In genomic region chr2:37780270-37780929, GRCm38 (mm10) we compare ENCODE assay signal across 8 mouse cellular contexts. TPM values are rescaled to one million over a fixed set of nuclear protein-coding genes. Genes with fewer than 3 reads are reported as not detected.
DNase-seq lines count a peak whose midpoint lies in the region; ATAC-seq lines count a peak whose summit lies in the region.

No protein-coding gene starts in this region.

- peak; percentile 59 for DNase-seq in adrenal gland, adult 8-10 months
- peak; percentile 75 for DNase-seq in embryonic facial prominence, embryonic 14.5 days (ENCODE audit: low spot score)
- DNase-seq in hindbrain, embryonic 11.5 days (ENCODE audit: low spot score): peak; percentile 82
- peak; percentile 46 for DNase-seq in testis, postnatal 14 days (ENCODE audit: low spot score)
- DNase-seq in gastrocnemius, postnatal 10 days: no peak
- no peak for DNase-seq in right cerebral cortex, adult 2 months (ENCODE audit: low spot score in 2 of 2)

- H3K4me2 ChIP-seq in embryonic facial prominence, embryonic 14.5 days (ENCODE audit: low read depth, low read length): peak overlapping the region; percentile 44
- peak overlapping the region; percentile 33 for H3K4me2 ChIP-seq in hindbrain, embryonic 11.5 days (replicated peaks; ENCODE audit: low read depth, low read length)
- H3K4me2 ChIP-seq in limb, embryonic 15.5 days: no peak overlapping the region
- H3K4me2 ChIP-seq in midbrain, embryonic 16.5 days (ENCODE audit: low read length): peak overlapping the region; percentile 52

- ATAC-seq in embryonic facial prominence, embryonic 14.5 days (ENCODE audit: low read depth): peak; percentile 62
- peak; percentile 25; the same call in 1 of the 2 replicates for ATAC-seq in hindbrain, embryonic 11.5 days (ENCODE audit: low FRiP score)
- no peak for ATAC-seq in limb, embryonic 15.5 days (ENCODE audit: insufficient number of reproducible peaks, low FRiP score, low TSS enrichment, low read depth)
- ATAC-seq in midbrain, embryonic 16.5 days: no peak

- H3K9ac ChIP-seq in embryonic facial prominence, embryonic 14.5 days (ENCODE audit: low read depth, low read length): 0 out of 2 replicates have a peak overlapping the region, but pooled peaks have one; percentile 14
- H3K9ac ChIP-seq in hindbrain, embryonic 11.5 days (ENCODE audit: low read depth, low read length): peak overlapping the region; percentile 29; the same call in 1 of the 2 replicates
- H3K9ac ChIP-seq in limb, embryonic 15.5 days: no peak overlapping the region
- H3K9ac ChIP-seq in midbrain, embryonic 16.5 days (ENCODE audit: low read depth, low read length): peak overlapping the region; percentile 15; the same call in 1 of the 2 replicates

- no peak overlapping the region for H3K27ac ChIP-seq in embryonic facial prominence, embryonic 14.5 days (replicated peaks; ENCODE audit: low read depth, low read length)
- peak overlapping the region; percentile 12; the same call in 1 of the 2 replicates for H3K27ac ChIP-seq in hindbrain, embryonic 11.5 days (ENCODE audit: low read depth, low read length)
- no peak overlapping the region for H3K27ac ChIP-seq in limb, embryonic 15.5 days
- peak overlapping the region; percentile 33 for H3K27ac ChIP-seq in midbrain, embryonic 16.5 days (ENCODE audit: low read length)

- H3K27me3 ChIP-seq in embryonic facial prominence, embryonic 14.5 days (replicated peaks; ENCODE audit: control insufficient read depth, insufficient read depth, low read length): peaks cover 13% of the 10 kb centered on the region
- H3K27me3 ChIP-seq in hindbrain, embryonic 11.5 days (ENCODE audit: control insufficient read depth, insufficient read depth, low read length): no peaks in the 10 kb centered on the region; the same call in 1 of the 2 replicates
- peaks cover 32% of the 10 kb centered on the region for H3K27me3 ChIP-seq in limb, embryonic 15.5 days
- H3K27me3 ChIP-seq in midbrain, embryonic 16.5 days (ENCODE audit: control insufficient read depth, insufficient read depth, low read depth, low read length): no peaks in the 10 kb centered on the region

- H3K9me3 ChIP-seq in embryonic facial prominence, embryonic 14.5 days (ENCODE audit: control insufficient read depth, low read length): no peaks in the 10 kb centered on the region
- no peaks in the 10 kb centered on the region for H3K9me3 ChIP-seq in hindbrain, embryonic 11.5 days (ENCODE audit: control insufficient read depth, low read length)
- H3K9me3 ChIP-seq in limb, embryonic 15.5 days: no peaks in the 10 kb centered on the region
- no peaks in the 10 kb centered on the region for H3K9me3 ChIP-seq in midbrain, embryonic 16.5 days (replicated peaks; ENCODE audit: control insufficient read depth, low read length, poor library complexity, severe bottlenecking)

- H3K4me1 ChIP-seq in embryonic facial prominence, embryonic 14.5 days (ENCODE audit: control insufficient read depth, insufficient read depth, low read length): peaks cover 9% of the 10 kb centered on the region
- peaks cover 17% of the 10 kb centered on the region for H3K4me1 ChIP-seq in hindbrain, embryonic 11.5 days (replicated peaks; ENCODE audit: control insufficient read depth, insufficient read depth, low read length)
- peaks cover 38% of the 10 kb centered on the region for H3K4me1 ChIP-seq in limb, embryonic 15.5 days
- peaks cover 32% of the 10 kb centered on the region for H3K4me1 ChIP-seq in midbrain, embryonic 16.5 days (ENCODE audit: control insufficient read depth, insufficient read depth, low read length)

- WGBS in embryonic facial prominence, embryonic 14.5 days: 2% methylated on average over 12 of the region's 14 CpGs
- 2% methylated on average over 14 of the region's 14 CpGs for WGBS in hindbrain, embryonic 11.5 days
- WGBS in limb, embryonic 15.5 days: 7% methylated on average over 14 of the region's 14 CpGs
- 2% methylated on average over 14 of the region's 14 CpGs for WGBS in midbrain, embryonic 16.5 days

- no peaks in the 10 kb centered on the region for H3K36me3 ChIP-seq in embryonic facial prominence, embryonic 14.5 days (ENCODE audit: control insufficient read depth, insufficient read depth, low read length)
- no peaks in the 10 kb centered on the region for H3K36me3 ChIP-seq in hindbrain, embryonic 11.5 days (ENCODE audit: control insufficient read depth, insufficient read depth, low read length)
- H3K36me3 ChIP-seq in limb, embryonic 15.5 days: no peaks in the 10 kb centered on the region
- H3K36me3 ChIP-seq in midbrain, embryonic 16.5 days (ENCODE audit: control insufficient read depth, insufficient read depth, low read length): no peaks in the 10 kb centered on the region

- no peak overlapping the region for H3K4me3 ChIP-seq in embryonic facial prominence, embryonic 14.5 days (ENCODE audit: low read depth, low read length)
- peak overlapping the region; percentile 12; the same call in 1 of the 2 replicates for H3K4me3 ChIP-seq in hindbrain, embryonic 11.5 days (ENCODE audit: low read depth, low read length)
- H3K4me3 ChIP-seq in limb, embryonic 15.5 days: peak overlapping the region; percentile 7; the same call in 1 of the 2 replicates
- peak overlapping the region; percentile 8; the same call in 1 of the 2 replicates for H3K4me3 ChIP-seq in midbrain, embryonic 16.5 days (ENCODE audit: low read depth, low read length)

RNA-seq across cellular contexts. Expression of gene Crb2, which starts 4.4 kb away (rescaled TPM):
- 1 to 10 TPM in 1 of 4 experiments, under 1 TPM in 3; 0.20 to 1.1 (median 0.57) TPM for total RNA-seq in adrenal gland, adult 8-10 months (2022)
- polyA plus RNA-seq in embryonic facial prominence, embryonic 14.5 days (2014; fragmentation: Nextera tagmentation; extraction: Ambion mirVana): 0.18 and 0.28 TPM in 2 replicates
- polyA plus RNA-seq in hindbrain, embryonic 11.5 days (2014; fragmentation: Nextera tagmentation; extraction: Ambion mirVana): 6.2 and 7.7 TPM in 2 replicates
- polyA plus RNA-seq in limb, embryonic 15.5 days (2015; fragmentation: Nextera tagmentation; extraction: Ambion mirVana): 0.31 and 0.36 TPM in 2 replicates
- 4.2 and 5.3 TPM in 2 replicates for polyA plus RNA-seq in midbrain, embryonic 16.5 days (2015; fragmentation: Nextera tagmentation; extraction: Ambion mirVana)
- under 1 TPM; 0.35 to 0.36 TPM for total RNA-seq in gastrocnemius, postnatal 10 days (2021)

Comparison
In these comparisons a context has a peak if more than half of its experiments do, and no peak if none do; other contexts are left out.
1. DNase-seq: peak in adrenal gland, adult 8-10 months (single experiment), embryonic facial prominence, embryonic 14.5 days (single experiment), hindbrain, embryonic 11.5 days (single experiment) and testis, postnatal 14 days (single experiment); none in gastrocnemius, postnatal 10 days (single experiment) and right cerebral cortex, adult 2 months (0 of 2).
2. ATAC-seq: peak in embryonic facial prominence, embryonic 14.5 days (single experiment) and hindbrain, embryonic 11.5 days (single experiment); none in limb, embryonic 15.5 days (single experiment) and midbrain, embryonic 16.5 days (single experiment).
3. H3K27ac ChIP-seq: peak in hindbrain, embryonic 11.5 days (single experiment) and midbrain, embryonic 16.5 days (single experiment); none in embryonic facial prominence, embryonic 14.5 days (single experiment) and limb, embryonic 15.5 days (single experiment).